Mouse (Mus musculus) embryonic stem cell, embryonic (primary cell): ENCODE measurements around the gene Slc46a1.

Experiments used
- CTCF ChIA-PET, 4 experiments: fragments of 300-600 bp in 2 of 4; fragments of 350-600 bp in 2 of 4; sonication (Branson Sonifier 250); formaldehyde crosslinking; loops; one replicate each; lab custom pipeline; 2022; ENCODE audit warnings: inconsistent platforms in 2 of 4; lab: Charles Lee
- POLR2A ChIA-PET, 4 experiments: fragments of 300-600 bp in 2 of 4; fragments of 350-600 bp in 2 of 4; sonication (Branson Sonifier 250); formaldehyde crosslinking; loops; one replicate each; lab custom pipeline; 2022; ENCODE audit warnings: antibody characterized with exemption in 4 of 4, inconsistent platforms in 1 of 4; lab: Charles Lee

Slc46a1 gene

DNA sequence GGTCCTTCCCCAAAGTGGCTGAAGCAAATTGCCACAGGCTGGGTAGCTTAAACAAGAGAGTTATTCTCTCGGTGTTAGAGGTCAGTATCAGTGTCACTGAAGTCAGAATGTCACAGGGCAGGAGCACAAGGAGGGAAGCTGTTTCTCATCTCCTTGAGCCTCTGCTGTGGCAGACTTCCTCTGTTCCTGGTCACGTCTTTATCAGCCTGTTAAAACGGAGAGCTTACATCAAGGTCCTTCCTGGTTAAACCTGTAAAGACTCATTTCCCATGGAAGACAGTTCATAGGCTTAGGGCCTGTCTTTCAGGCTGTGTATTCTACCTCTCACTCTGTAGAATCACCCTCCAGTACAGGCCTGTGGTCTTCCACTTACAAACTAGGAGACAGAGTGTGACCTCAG, 2.4 kb downstream of the Slc46a1 start:
- CTCF ChIA-PET = interaction anchor here in 3 of 4 experiments (0.7 to 2.6 kb wide), 6 partner anchors 12 to 110 kb away, joined by 3 to 11 read pairs (median 3); no protein-coding TSS in a partner anchor
- POLR2A ChIA-PET = interaction anchor here in 2 of 4 experiments (1.0 to 3.2 kb wide), 10 partner anchors 9 to 47 kb away, joined by 3 to 37 read pairs (median 3); partner anchors contain the start of genes Poldip2 (in 1 of the 2) and Tmem199 (in 1 of the 2)

DNA sequence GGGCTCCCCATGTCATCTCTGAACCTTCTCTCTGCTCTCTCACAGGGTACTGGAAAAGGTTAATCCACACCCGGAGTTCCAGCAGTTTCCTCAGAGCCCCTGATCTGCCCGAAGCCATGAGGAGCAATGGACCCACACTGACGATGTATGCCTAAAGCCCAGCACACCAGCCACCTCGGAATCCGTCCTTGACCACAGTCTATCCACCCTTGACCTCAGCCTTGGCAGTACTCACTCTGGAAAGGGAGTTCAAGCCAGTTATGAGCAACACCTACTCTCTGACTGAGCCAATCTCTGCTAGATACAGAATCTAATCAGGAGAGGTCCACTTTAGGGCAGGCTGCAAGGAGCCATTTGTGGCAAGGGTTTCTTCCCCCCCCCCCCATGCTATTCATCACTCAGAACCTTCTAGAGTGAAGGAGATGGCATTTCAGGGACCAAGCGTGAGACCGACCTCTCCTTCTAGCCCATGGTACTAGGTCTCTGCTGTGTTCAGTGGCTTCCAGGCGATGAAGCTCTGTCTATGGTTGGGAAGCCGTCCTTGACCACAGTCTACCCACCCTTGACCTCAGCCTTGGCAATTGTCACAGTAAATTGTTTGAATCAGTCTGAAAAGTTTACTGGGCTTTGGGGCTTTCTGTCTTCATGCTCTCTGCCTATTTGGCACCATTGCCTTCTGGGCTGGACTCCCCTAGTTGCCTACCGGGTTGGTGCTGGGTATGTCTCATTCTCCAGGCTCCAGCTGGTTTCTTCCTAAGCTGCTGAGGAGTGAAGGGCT, 6.0 kb downstream of the Slc46a1 start:
- ChIA-PET CTCF (interaction anchor here in 3 of 4 experiments (0.6 to 2.3 kb wide), 6 partner anchors 16 to 446 kb away, joined by 3 to 9 read pairs (median 4); no protein-coding TSS in a partner anchor), POLR2A (interaction anchor here in 3 of 4 experiments (0.6 to 1.4 kb wide), 8 partner anchors 11 to 1422 kb away, joined by 3 to 8 read pairs (median 4); no protein-coding TSS in a partner anchor)

DNA sequence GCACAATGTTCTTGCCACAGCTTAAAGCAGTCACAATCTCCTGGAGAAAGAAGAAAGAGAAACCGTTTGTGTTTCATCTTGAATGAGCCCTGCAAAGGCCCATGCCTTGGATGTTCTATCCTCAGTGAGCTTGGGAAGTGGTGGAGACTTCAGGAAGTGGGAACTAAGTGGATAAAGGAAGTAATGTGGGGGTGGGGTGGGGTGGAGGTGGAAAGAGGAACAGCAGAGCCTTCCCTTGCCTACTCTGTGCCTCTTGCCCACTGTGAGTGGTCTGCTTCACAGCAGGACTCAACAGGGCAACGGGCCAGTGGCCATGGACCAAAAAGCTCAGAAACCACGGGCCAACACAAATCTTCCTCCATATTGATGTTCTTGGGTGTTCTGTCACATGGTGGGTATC, 9.8 kb downstream of the Slc46a1 start:
- ChIA-PET CTCF (interaction anchor here in 2 of 4 experiments (0.9 to 3.0 kb wide), 2 partner anchors 22 to 76 kb away, joined by 3 to 15 read pairs; no protein-coding TSS in a partner anchor), POLR2A (interaction anchor here in 1 of 4 experiments (0.9 to 2.9 kb wide), 7 partner anchors 9 to 417 kb away, joined by 3 to 18 read pairs (median 5); partner anchors contain the start of genes Rpl23a and Slc46a1)

DNA sequence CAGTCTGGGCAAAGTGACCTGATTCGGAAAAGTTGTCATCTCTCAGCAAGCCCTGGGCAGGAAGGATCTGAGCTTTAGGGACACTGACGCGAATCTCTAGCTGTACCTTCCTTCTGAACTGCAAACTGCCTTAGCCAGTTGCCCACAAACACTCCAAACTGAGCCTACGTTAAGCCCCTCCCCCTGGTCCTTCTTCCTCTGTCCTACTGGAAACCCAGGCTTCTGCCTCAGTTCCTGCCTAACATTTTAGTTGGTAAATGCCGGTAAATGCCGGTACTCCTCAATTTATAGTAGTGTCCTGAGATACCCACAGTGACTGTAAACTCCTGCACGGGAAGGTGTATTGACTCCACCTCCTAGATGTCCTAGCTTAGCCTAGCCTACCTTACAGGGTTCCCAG, 18.1 kb downstream of the Slc46a1 start:
- POLR2A ChIA-PET = interaction anchor here (0.6 to 2.4 kb wide), 28 partner anchors 9 to 990 kb away, joined by 3 to 13 read pairs (median 3); partner anchors contain the start of genes Sarm1 (in 2 of the 4), Vtn (in 2 of the 4), Git1 (in 1 of the 4) and Ift20 (in 1 of the 4)
- CTCF ChIA-PET = interaction anchor here in 3 of 4 experiments (0.8 to 2.7 kb wide), 11 partner anchors 18 to 535 kb away, joined by 3 to 23 read pairs (median 4); partner anchors contain the start of gene Slc46a1 (in 1 of the 3)

DNA sequence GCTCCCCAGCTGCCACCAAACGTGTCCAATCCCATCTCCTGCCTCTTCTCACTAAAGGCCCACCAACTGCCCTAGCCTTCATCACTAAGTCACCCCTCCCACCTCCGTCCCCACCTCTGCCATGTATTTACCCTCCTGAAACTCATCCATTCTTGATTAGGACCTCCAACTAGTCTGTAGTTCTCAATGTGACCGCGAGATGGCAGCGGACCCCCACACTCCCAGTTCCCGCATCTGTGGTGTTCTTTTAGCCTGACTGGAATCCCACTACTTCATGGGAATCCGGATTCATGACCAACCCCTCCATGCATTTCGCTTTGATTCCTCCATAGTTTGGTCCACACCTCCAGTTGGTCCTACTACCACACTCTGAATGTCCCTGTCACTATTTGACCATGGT, 22.7 kb downstream of the Slc46a1 start:
- ChIA-PET POLR2A (interaction anchor here in 2 of 4 experiments (0.6 to 2.6 kb wide), 7 partner anchors 9 to 144 kb away, joined by 3 to 12 read pairs (median 5); partner anchors contain the start of genes Poldip2 (in 2 of the 2), Tmem199 (in 2 of the 2) and Sarm1 (in 1 of the 2)), CTCF (interaction anchor here in 3 of 4 experiments (0.5 to 2.4 kb wide), 14 partner anchors 10 to 468 kb away, joined by 3 to 10 read pairs (median 4); partner anchors contain the start of gene Sarm1 (in 2 of the 3))

DNA sequence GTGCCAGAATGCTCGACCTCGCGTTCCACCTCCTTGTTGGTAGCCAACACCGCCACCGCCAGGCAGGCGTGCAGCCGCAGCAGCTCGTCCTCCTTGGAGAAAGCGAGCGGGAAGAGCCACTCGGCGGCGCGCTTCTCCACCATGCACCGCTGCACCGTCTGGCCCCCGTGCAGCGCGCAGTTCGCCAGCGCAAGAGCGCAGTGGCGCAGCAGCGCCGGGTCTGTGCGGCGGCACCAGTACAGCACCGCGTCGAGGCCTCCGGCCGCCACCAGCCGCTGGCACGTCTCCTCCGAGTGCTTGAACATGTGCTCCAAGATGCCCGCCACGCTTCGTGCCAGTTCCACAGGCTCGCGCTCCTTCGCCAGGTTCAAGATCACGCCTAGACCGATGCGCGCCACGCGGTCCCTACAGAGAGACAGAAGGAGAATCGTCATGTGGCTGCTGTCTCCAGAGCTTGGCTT, 25.3 kb downstream of the Slc46a1 start:
- CTCF ChIA-PET = interaction anchor here in 3 of 4 experiments (0.6 to 2.3 kb wide), 8 partner anchors 10 to 138 kb away, joined by 3 to 9 read pairs (median 3); no protein-coding TSS in a partner anchor
- POLR2A ChIA-PET = interaction anchor here in 2 of 4 experiments (1.1 to 2.2 kb wide), 4 partner anchors 10 to 25 kb away, joined by 3 to 8 read pairs (median 3); partner anchors contain the start of genes Poldip2 (in 1 of the 2), Slc46a1 (in 1 of the 2) and Tmem199 (in 1 of the 2)

DNA sequence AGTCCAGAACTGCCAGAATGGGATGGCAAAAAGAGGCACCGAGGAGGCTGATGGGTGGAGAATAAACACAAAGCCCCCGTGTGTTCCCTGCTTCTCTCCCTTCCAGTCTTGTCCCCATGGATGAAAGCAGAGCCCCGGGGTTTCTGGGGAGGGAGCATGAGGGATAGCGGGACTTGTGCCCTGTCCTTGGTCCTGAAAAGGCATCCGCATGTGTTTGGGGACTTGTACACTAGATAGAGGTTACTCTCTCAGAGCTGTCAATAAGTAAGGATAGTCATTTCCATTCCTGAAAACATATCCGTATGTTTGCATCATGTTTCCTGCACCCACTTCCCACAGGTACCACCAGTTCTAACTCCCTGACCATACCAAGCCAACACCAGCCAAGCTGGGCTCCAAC, 30.4 kb downstream of the Slc46a1 start:
- ChIA-PET POLR2A (interaction anchor here in 3 of 4 experiments (0.6 to 2.9 kb wide), 8 partner anchors 8 to 317 kb away, joined by 3 to 46 read pairs (median 3); partner anchors contain the start of genes Poldip2 (in 2 of the 3) and Tmem199 (in 2 of the 3)), CTCF (no interaction called here)

DNA sequence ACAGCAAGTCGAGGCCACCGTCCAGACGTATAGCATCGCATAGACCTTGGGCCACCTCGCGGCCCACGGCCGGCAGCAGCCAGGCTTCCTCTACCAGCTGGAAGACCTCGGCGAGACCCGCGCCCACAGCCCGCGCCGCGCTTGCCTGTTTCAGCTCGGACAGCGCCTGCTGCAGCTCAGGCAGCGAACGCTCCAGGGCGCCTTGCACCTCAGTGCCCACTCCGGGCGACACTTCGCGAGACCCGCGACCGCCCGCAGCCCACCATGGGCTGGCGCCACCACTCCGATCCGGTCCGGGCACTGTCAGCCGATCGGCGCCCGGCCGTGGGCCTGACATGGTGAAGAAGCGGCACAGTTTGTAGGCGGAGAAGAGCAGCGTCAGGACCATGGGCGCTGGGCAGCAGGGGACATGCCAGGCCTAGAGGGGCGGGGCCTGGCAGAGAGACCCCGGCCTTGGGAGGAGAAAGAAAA, 31.6 kb downstream of the Slc46a1 start:
- POLR2A ChIA-PET = interaction anchor here (0.6 to 4.4 kb wide), 41 partner anchors 9 to 1150 kb away, joined by 3 to 46 read pairs (median 5); partner anchors contain the start of genes Ift20 (in 3 of the 4), Poldip2 (in 3 of the 4), Tmem199 (in 3 of the 4) and Tnfaip1 (in 3 of the 4)
- CTCF ChIA-PET = interaction anchor here in 3 of 4 experiments (0.7 to 3.2 kb wide), 15 partner anchors 9 to 238 kb away, joined by 3 to 13 read pairs (median 5); partner anchors contain the start of gene Slc13a2 (in 1 of the 3)

DNA sequence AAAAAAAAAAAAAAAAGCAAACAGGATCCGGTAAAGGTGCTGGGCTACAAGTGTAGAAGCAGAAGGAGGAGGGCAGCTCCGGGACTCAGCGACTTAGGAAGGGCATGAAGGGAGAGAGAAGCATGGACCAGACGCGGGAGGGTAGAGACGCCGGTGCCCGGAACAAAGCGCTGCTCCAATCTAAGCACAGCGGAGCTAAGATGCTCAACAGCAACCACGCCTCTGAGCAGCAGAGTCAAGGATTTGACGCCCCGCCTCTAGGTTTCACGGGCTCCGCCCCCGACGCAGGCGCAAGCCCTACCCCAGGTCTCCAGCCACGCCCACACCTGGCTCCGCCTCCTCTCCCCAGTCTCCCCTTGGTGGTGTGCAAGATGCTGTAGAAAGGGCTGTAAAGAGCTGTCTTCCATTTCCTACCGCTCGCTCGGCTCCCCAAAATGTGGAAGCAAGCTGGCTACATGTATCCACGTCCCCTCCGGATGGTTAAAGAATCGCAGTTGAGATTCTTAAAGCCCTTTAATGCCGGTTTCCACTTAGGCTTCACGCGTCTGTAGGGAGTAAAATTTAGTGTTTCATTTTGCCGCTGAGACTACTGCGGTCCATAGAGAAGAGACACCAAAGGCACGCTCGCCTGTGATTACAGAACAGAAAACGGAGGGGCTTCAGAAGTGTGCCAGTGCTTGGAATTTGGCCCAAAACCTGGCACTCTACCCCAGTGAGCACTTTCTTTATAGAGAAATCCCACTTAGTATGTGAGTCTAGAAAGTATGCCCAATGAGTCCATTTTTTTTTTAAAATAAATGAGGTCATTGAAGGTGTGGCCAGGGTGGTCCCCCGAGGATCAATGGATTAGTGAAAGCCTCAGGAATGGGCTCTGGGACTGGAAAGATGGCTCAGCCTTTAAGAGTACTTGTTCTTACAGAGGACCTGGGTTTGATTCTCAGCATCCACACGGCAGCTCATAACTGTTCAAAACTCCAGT, 32.3 kb downstream of the Slc46a1 start, which contains the start of gene Sarm1:
Sarm1 (minus strand) TSS at position 211 of the 979 bp plus-strand sequence.
- ChIA-PET CTCF (interaction anchor here in 3 of 4 experiments (0.7 to 3.2 kb wide), 17 partner anchors 10 to 238 kb away, joined by 3 to 13 read pairs (median 5); partner anchors contain the start of gene Slc13a2 (in 1 of the 3)), POLR2A (interaction anchor here in 3 of 4 experiments (0.7 to 4.4 kb wide), 49 partner anchors 10 to 1149 kb away, joined by 3 to 46 read pairs (median 5); partner anchors contain the start of genes Ift20 (in 3 of the 3), Poldip2 (in 3 of the 3), Tmem199 (in 3 of the 3) and Tnfaip1 (in 3 of the 3))

DNA sequence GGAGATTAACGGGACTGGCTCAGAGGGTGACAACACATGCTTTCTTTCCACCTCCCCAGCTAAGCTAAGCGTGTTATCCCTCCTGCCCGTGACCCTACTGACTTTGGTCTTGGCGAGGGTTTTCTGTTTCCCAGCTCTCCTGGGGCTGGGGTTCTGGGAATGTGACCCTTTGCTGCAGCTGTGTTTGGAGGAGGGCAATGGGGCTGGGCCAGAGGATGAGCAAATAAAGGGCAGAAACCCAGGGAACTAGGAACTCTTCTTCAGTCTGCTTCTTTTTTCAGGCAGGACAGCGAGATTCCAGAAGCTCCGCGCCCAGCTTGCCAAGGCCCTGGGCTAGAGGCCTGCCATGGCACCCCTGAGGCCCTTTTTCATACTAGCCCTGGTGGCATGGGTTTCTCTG, 33.5 kb downstream of the Slc46a1 start, which contains the start of gene Vtn:
Vtn (plus strand) TSS at position 88 of the 400 bp plus-strand sequence.
- ChIA-PET POLR2A (interaction anchor here (0.5 to 4.4 kb wide), 17 partner anchors 9 to 141 kb away, joined by 3 to 27 read pairs (median 6); partner anchors contain the start of genes Poldip2 (in 2 of the 4), Tmem199 (in 2 of the 4), Ift20 (in 1 of the 4) and Tnfaip1 (in 1 of the 4)), CTCF (interaction anchor here in 3 of 4 experiments (0.5 to 3.2 kb wide), 10 partner anchors 11 to 1875 kb away, joined by 3 to 13 read pairs (median 4); no protein-coding TSS in a partner anchor)

DNA sequence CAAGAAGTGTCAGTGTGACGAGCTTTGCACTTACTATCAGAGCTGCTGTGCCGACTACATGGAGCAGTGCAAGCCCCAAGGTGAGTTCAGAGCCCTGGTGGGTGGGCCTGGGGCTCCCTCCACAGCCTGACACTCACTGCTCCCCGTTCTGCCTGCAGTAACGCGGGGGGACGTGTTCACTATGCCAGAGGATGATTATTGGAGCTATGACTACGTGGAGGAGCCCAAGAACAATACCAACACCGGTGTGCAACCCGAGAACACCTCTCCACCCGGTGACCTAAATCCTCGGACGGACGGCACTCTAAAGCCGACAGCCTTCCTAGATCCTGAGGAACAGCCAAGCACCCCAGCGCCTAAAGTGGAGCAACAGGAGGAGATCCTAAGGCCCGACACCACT, 34.0 kb downstream of the Slc46a1 start:
- ChIA-PET CTCF (interaction anchor here in 3 of 4 experiments (0.5 to 3.2 kb wide), 7 partner anchors 16 to 151 kb away, joined by 3 to 13 read pairs (median 4); no protein-coding TSS in a partner anchor), POLR2A (interaction anchor here in 2 of 4 experiments (0.7 to 4.4 kb wide), 10 partner anchors 9 to 141 kb away, joined by 3 to 27 read pairs (median 9); partner anchors contain the start of genes Poldip2 (in 2 of the 2), Tmem199 (in 2 of the 2), Ift20 (in 1 of the 2) and Tnfaip1 (in 1 of the 2))

DNA sequence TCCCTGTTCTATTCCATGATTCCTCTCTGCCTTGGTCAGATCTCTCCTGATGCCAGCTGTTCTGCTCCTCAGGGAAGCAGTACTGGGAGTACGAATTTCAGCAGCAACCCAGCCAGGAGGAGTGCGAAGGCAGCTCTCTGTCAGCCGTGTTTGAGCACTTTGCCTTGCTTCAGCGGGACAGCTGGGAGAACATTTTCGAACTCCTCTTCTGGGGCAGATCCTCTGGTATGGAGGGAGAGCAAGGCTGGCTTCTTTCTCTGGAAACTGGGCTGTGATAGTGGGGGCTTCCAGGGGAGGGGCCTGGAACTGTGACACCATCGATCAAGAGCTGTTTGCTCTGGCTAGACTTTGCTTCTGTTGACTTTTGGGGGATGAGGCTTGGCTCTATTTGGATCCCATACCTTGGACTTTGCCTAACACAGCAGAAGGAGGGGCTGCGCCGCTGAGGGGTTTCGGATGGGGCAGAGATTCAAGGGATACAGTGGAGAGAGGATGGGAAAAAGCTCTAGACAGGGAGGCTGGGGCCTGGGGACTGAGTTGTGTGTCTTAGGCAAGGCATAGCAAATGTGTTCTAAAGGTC, 35.2 kb downstream of the Slc46a1 start:
- ChIA-PET POLR2A (interaction anchor here in 3 of 4 experiments (0.9 to 4.4 kb wide), 7 partner anchors 10 to 46 kb away, joined by 3 to 27 read pairs (median 4); partner anchors contain the start of genes Poldip2 (in 3 of the 3), Tmem199 (in 3 of the 3), Ift20 (in 1 of the 3) and Tnfaip1 (in 1 of the 3)), CTCF (interaction anchor here in 2 of 4 experiments (0.6 to 1.5 kb wide), 2 partner anchors 10 to 826 kb away, joined by 3 read pairs; no protein-coding TSS in a partner anchor)

DNA sequence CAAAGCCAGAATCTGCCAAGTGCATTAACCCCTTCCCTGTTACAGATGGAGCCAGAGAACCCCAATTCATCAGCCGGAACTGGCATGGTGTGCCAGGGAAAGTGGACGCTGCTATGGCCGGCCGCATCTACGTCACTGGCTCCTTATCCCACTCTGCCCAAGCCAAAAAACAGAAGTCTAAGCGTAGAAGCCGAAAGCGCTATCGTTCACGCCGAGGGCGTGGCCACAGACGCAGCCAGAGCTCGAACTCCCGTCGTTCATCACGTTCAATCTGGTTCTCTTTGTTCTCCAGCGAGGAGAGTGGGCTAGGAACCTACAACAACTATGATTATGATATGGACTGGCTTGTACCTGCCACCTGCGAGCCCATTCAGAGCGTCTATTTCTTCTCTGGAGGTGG, 36.0 kb downstream of the Slc46a1 start:
- ChIA-PET CTCF (interaction anchor here in 1 of 4 experiments (1.5 kb wide), 1 partner anchor 11 kb away, joined by 3 read pairs; no protein-coding TSS in a partner anchor), POLR2A (interaction anchor here in 2 of 4 experiments (1.1 to 4.4 kb wide), 4 partner anchors 10 to 34 kb away, joined by 3 to 27 read pairs (median 14); partner anchors contain the start of genes Poldip2 (in 2 of the 2), Tmem199 (in 2 of the 2), Ift20 (in 1 of the 2) and Tnfaip1 (in 1 of the 2))

DNA sequence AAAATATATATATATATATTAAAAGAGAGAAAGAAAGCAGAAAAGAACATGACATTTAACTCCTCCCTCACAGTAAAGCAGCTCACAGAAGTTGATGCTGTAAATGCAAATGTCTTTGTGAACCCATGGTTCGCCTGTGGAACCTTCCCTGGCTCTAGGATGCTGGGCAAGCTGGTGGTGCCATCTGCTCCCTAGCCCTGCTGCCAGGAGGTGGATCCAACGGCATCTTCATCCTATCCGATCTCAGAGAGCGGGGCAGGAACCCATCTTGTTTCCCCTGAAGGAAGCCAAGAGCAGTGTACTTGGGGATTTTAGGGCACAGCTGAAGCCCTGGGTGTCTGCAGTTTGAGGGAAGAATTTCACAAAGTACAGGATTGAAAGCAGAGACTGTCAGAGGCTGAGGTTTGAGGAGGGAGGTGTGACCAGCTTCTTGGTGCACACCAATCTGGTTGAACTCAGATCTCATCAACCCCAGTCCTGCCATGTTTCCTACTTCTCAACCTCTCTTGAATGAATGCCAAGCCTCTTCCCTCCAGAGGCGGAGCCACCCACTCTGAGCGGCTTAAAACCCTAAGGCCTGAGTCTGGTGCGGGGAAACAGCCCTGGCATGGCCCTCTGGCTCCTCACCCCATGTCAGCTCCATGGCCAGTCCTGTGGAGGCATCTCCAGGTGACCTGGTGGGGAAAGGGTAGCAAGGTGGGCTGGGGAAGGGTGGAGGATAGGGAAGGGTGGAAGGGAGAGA, 37.6 kb downstream of the Slc46a1 start, which contains the start of gene Sebox:
Sebox (plus strand) TSS at position 539 of the 742 bp plus-strand sequence.
- ChIA-PET CTCF (interaction anchor here in 1 of 4 experiments (0.5 kb wide), 1 partner anchor 13 kb away, joined by 3 read pairs; no protein-coding TSS in a partner anchor), POLR2A (interaction anchor here in 3 of 4 experiments (0.7 to 2.1 kb wide), 8 partner anchors 9 to 1295 kb away, joined by 3 to 8 read pairs (median 4); partner anchors contain the start of genes Poldip2 (in 2 of the 3), Tmem199 (in 2 of the 3), Ift20 (in 1 of the 3) and Slc46a1 (in 1 of the 3))
